Comparison of ENCODE assay signal across 7 mouse cellular contexts in genomic region chr15:78406293-78406934, GRCm38 (mm10). TPM values are rescaled to one million over a fixed set of nuclear protein-coding genes. Genes with fewer than 3 reads are reported as not detected.
DNase-seq lines count a peak whose midpoint lies in the region; ATAC-seq and TF ChIP-seq lines count a peak whose summit lies in the region.

TSS of gene Mpst (plus strand) at chr15:78406416.

- H3K9ac ChIP-seq in embryonic facial prominence, embryonic 13.5 days = peak within 1 kb of the TSS; percentile 80
- H3K9ac ChIP-seq in heart, adult 2 months (ENCODE audit: low read depth, low read length) = peak within 1 kb of the TSS; percentile 85
- peak within 1 kb of the TSS; percentile 74 for H3K9ac ChIP-seq in limb, embryonic 13.5 days
- peak within 1 kb of the TSS; percentile 82 for H3K9ac ChIP-seq in midbrain, embryonic 16.5 days (ENCODE audit: low read depth, low read length)

- DNase-seq in adrenal gland, postnatal 25 days = peak; percentile 87
- peak; percentile 93 to 94 for DNase-seq in heart, adult 2 months
- peak; percentile 91 to 92 for DNase-seq in kidney, adult 8-10 months
- peak; percentile 91 to 96 for DNase-seq in spleen, postnatal 10 days (ENCODE audit: low spot score in 2 of 2)

- no peaks in the 10 kb centered on the region for H3K79me2 ChIP-seq in heart, adult 2 months (replicated peaks; ENCODE audit: control insufficient read depth, insufficient read depth, low read length)

- H3K4me3 ChIP-seq in embryonic facial prominence, embryonic 13.5 days = peak within 1 kb of the TSS; percentile 63
- H3K4me3 ChIP-seq in heart, adult 2 months = peak within 1 kb of the TSS; percentile 67
- H3K4me3 ChIP-seq in limb, embryonic 13.5 days = peak within 1 kb of the TSS; percentile 72
- peak within 1 kb of the TSS; percentile 61 for H3K4me3 ChIP-seq in midbrain, embryonic 16.5 days (ENCODE audit: low read depth, low read length)

- peak; percentile 85 for TF ChIP-seq POLR2A in heart, adult 2 months (IDR thresholded peaks at IDR 0.05; ENCODE audit: insufficient read depth, low read depth, low read length)

- under 1% methylated on average over 40 of the region's 40 CpGs for WGBS in embryonic facial prominence, embryonic 13.5 days
- WGBS in heart, adult 2 months = under 1% methylated on average over 40 of the region's 40 CpGs
- under 1% methylated on average over 40 of the region's 40 CpGs for WGBS in limb, embryonic 13.5 days
- WGBS in midbrain, embryonic 16.5 days = under 1% methylated on average over 40 of the region's 40 CpGs

- H3K9me3 ChIP-seq in embryonic facial prominence, embryonic 13.5 days = no peaks in the 10 kb centered on the region
- no peaks in the 10 kb centered on the region for H3K9me3 ChIP-seq in limb, embryonic 13.5 days
- no peaks in the 10 kb centered on the region for H3K9me3 ChIP-seq in midbrain, embryonic 16.5 days (replicated peaks; ENCODE audit: control insufficient read depth, low read length, poor library complexity, severe bottlenecking)

- peaks cover 58% of the 10 kb centered on the region for H3K4me1 ChIP-seq in embryonic facial prominence, embryonic 13.5 days
- H3K4me1 ChIP-seq in heart, adult 2 months (ENCODE audit: control insufficient read depth, insufficient read depth, low read length) = peaks cover 23% of the 10 kb centered on the region
- peaks cover 51% of the 10 kb centered on the region for H3K4me1 ChIP-seq in limb, embryonic 13.5 days
- peaks cover 21% of the 10 kb centered on the region for H3K4me1 ChIP-seq in midbrain, embryonic 16.5 days (ENCODE audit: control insufficient read depth, insufficient read depth, low read length)

- TF ChIP-seq EP300 in heart, adult 2 months (IDR thresholded peaks at IDR 0.05; ENCODE audit: insufficient read depth, low read depth, low read length) = no peak

- ATAC-seq in embryonic facial prominence, embryonic 13.5 days (ENCODE audit: insufficient number of reproducible peaks, insufficient read depth, low FRiP score, low TSS enrichment, low read depth) = peak; percentile 79
- ATAC-seq in limb, embryonic 13.5 days (ENCODE audit: low FRiP score, low read depth) = peak; percentile 91
- ATAC-seq in midbrain, embryonic 16.5 days = peak; percentile 90

- 0 out of 2 replicates have a peak, but pooled peaks have one; percentile 4 for TF ChIP-seq CTCF in heart, adult 2 months (IDR thresholded peaks at IDR 0.05)

- H3K4me2 ChIP-seq in embryonic facial prominence, embryonic 13.5 days = peak within 1 kb of the TSS; percentile 82
- peak within 1 kb of the TSS; percentile 97 for H3K4me2 ChIP-seq in limb, embryonic 13.5 days (replicated peaks)
- H3K4me2 ChIP-seq in midbrain, embryonic 16.5 days (ENCODE audit: low read length) = peak within 1 kb of the TSS; percentile 97

- peak within 1 kb of the TSS; percentile 91 for H3K27ac ChIP-seq in embryonic facial prominence, embryonic 13.5 days
- H3K27ac ChIP-seq in heart, adult 2 months = peak within 1 kb of the TSS; percentile 98
- peak within 1 kb of the TSS; percentile 88 for H3K27ac ChIP-seq in limb, embryonic 13.5 days
- H3K27ac ChIP-seq in midbrain, embryonic 16.5 days (ENCODE audit: low read length) = peak within 1 kb of the TSS; percentile 84

- peaks cover 3% of the 10 kb centered on the region; the same call in 1 of the 2 replicates for H3K36me3 ChIP-seq in embryonic facial prominence, embryonic 13.5 days
- H3K36me3 ChIP-seq in heart, adult 2 months (ENCODE audit: control insufficient read depth, insufficient read depth, low read length) = no peaks in the 10 kb centered on the region; the same call in 1 of the 2 replicates
- peaks cover 2% of the 10 kb centered on the region; the same call in 1 of the 2 replicates for H3K36me3 ChIP-seq in limb, embryonic 13.5 days
- no peaks in the 10 kb centered on the region for H3K36me3 ChIP-seq in midbrain, embryonic 16.5 days (ENCODE audit: control insufficient read depth, insufficient read depth, low read length)

- peaks cover 35% of the 10 kb centered on the region for H3K27me3 ChIP-seq in embryonic facial prominence, embryonic 13.5 days
- no peaks in the 10 kb centered on the region for H3K27me3 ChIP-seq in heart, adult 2 months (ENCODE audit: control insufficient read depth, insufficient read depth, low read length)
- peaks cover 37% of the 10 kb centered on the region for H3K27me3 ChIP-seq in limb, embryonic 13.5 days
- peaks cover 31% of the 10 kb centered on the region for H3K27me3 ChIP-seq in midbrain, embryonic 16.5 days (ENCODE audit: control insufficient read depth, insufficient read depth, low read depth, low read length)

- intact Hi-C loops in heart, adult 2 months (cut with DNase I) = loop anchor here (2.0 kb wide), 1 partner anchor 22 kb away; the partner anchor contains the start of gene Kctd17

RNA-seq across cellular contexts. Expression of gene Mpst, which starts in this region (rescaled TPM):
- 56.9 and 61.7 TPM in 2 replicates for total RNA-seq in adrenal gland, postnatal 25 days (2021)
- 2.6 and 2.8 TPM in 2 replicates for polyA plus RNA-seq in embryonic facial prominence, embryonic 13.5 days (2015; fragmentation: Nextera tagmentation; extraction: Ambion mirVana)
- 10 to 100 TPM; 37.5 to 45.9 TPM for total RNA-seq in heart, adult 2 months (2021)
- 64.5 and 79.5 TPM in 2 replicates for polyA plus RNA-seq in heart, adult 2 months (2012; rRNA removed)
- 1.6 TPM in 2 replicates for polyA plus RNA-seq in limb, embryonic 13.5 days (2015; fragmentation: Nextera tagmentation; extraction: Ambion mirVana)
- 3.6 and 4.3 TPM in 2 replicates for polyA plus RNA-seq in midbrain, embryonic 16.5 days (2015; fragmentation: Nextera tagmentation; extraction: Ambion mirVana)

Comparison
In these comparisons a context has a peak if more than half of its experiments do, and no peak if none do; other contexts are left out.
1. Peak in every context shown above with its lines: DNase-seq, ATAC-seq, H3K4me3 ChIP-seq and H3K27ac ChIP-seq.
2. RNA of gene Mpst (polyA plus RNA-seq): 64.5 to 79.5 TPM in heart, adult 2 months; 3.6 to 4.3 TPM in midbrain, embryonic 16.5 days, 2.6 to 2.8 TPM in embryonic facial prominence, embryonic 13.5 days and 1.6 TPM in limb, embryonic 13.5 days; every median in the first group is over 10 times any median in the second.